Mouse (Mus musculus) left cerebral cortex, postnatal 25 days (tissue): ENCODE data around the gene Phyhipl. TPM values are rescaled to one million over a fixed set of nuclear protein-coding genes. Genes with fewer than 3 reads are reported as not detected.

ENCODE experiments used
- DNase-seq, 2 experiments: peaks; one replicate each; pipeline ENCODE4 v3.0.0; 2022; ENCODE audit warnings: low spot score in 2 of 2, mixed read lengths in 1 of 2
- intact Hi-C: fragments of 180-260 bp; cut with DNase I; formaldehyde crosslinking; loops from one replicate; pipeline ENCODE4 v1.15.1; 2025
- total RNA-seq, 2 experiments: library from RNA; stranded (reverse); gene quantifications; 2 replicates each; pipeline ENCODE4 v1.2.3; 2021

Phyhipl gene
- total RNA-seq, 2 experiments from 2014 or later: 223 to 224 TPM

GRCm38 (mm10) chr10:70540456-70541195 is 115.1 kb downstream of the Phyhipl start:
- peak in 1 of 2 experiments; percentile 31 for DNase-seq
- intact Hi-C loops: no loop called here

DNA sequence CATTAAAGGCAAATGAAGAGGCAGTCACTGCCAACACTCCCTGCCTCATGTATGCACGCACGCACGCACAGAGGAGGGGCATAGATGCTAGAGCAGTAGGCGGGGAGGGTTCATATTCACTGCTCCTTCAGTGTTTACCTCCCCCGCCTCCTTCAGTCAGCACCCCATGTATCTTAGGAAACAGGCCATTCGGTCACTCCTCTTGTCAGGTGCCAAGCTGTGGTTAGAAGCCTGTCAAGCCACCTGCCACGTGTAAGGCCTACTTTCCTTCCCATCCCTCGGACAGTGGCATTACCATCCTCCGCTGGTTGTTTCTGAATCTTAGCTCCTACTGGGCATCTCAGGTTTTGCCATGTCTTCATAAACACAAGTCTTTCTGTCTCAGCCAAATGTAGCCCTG is 116.5 kb downstream of the Phyhipl start:
- DNase-seq: no peak
- intact Hi-C loops: no loop called here

GRCm38 (mm10) chr10:70537694-70538093 is 118.1 kb downstream of the Phyhipl start:
- intact Hi-C loops: no loop called here
- DNase-seq: no peak

- intact Hi-C loops: no loop called here
- DNase-seq: no peak
These were observed 120.4 kb downstream of the Phyhipl start for GRCm38 (mm10) chr10:70535401-70535800.

DNA sequence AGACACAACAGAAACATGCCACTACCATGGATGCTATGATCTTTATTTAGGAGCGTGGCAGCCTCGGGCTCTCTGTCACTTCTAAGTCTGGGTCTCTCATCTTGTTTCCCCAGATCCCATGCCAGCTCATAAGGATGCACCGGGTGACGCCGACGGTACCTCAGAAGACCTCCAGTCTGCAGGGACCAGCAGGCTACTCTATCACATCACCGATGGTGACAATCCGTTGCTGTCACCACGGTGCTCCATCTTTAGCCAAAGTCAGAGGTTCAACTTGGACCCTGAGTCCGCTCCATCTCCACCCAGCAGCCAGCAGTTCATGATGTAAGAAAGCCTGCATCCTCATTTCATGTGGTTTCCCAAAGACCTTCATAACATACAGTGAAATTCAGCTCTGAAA is 121.2 kb downstream of the Phyhipl start:
- DNase-seq: no peak
- intact Hi-C loops: no loop called here

- no peak for DNase-seq
- intact Hi-C loops: loop anchor here (2.0 kb wide), 1 partner anchor 165 kb away; no protein-coding TSS in a partner anchor
These were observed 121.8 kb downstream of the Phyhipl start for GRCm38 (mm10) chr10:70533986-70534385.

DNA sequence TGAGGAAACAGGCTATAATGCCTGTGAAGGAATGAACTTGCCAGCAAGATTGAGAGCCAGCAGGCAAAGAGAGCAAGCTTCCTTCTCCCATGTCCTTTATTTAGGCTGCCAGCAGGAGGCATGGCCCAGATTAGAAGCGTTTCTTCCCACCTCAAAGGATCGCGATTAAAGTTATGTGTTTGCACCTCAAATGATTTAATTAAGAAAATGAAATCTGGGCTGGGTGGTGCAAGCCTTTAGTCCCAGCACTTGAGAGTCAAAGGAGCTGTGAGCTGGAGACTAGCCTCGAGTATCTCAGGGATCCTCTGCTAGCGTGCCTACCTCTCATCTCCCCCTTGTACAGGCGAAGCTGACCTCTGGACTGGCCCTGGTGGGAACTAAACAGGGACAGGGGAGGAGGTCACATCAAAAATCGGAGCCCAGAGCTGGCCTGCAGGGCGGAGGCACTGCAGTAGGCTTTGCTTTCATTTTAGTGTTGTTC is 122.4 kb downstream of the Phyhipl start:
- peak in 1 of 2 experiments; percentile 75 for DNase-seq
- intact Hi-C loops: loop anchor here (2.0 kb wide), 1 partner anchor 165 kb away; no protein-coding TSS in a partner anchor

DNA sequence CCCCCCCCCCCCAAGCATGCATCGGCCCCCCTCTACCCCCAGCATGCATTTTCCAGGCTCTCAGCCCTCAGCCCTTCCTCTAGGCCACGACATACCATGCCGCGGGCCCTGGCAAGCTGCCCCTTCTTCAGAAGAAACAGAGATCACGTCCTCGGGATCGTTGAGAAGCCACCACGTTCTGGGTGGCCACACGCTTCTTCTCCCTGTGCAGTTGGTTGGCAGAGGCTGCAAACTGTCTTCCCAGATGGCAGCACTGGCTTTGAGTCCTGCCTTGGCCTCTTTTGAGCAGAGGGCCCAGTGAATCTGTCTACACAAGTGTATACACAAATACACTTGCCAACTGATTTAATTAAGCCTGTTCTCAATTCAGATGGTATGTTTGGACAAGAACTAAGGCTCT is 123.5 kb downstream of the Phyhipl start:
- peak in 1 of 2 experiments; percentile 66 for DNase-seq
- intact Hi-C loops: loop anchor here (2.0 kb wide), 1 partner anchor 163 kb away; no protein-coding TSS in a partner anchor

DNA sequence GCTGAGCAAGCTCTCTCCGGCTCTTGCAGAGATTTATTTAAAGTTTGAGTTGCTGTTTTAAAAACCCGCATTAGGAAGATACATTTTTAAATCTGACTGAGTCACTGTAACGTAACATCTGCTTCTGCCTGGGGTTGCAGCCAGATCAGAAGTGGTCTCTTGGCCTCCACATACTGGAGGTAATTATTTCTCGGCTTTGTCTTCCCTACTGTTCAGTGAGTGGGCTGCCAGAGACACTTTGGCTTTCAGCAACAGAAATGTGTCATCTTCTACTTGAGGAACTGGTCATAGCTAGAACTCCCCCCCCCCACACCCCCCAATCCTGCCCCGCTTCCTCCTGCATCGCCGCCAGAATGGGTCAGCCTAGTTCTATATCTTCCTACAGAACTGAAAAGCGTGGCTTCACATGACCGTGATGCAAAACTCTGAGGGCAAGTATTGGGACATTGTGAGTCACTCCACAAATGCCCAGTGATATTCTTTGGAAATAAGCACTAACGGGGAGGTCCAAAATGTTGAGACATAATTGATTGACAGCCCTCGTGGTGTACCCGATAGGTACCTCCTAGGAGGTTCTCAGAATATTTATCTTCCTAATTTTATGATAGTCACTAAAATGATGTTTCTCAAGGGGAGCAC is 125.5 kb downstream of the Phyhipl start:
- intact Hi-C loops: loop anchor here (2.0 kb wide), 1 partner anchor 74 kb away; no protein-coding TSS in a partner anchor
- DNase-seq: peak; percentile 43 to 91

DNA sequence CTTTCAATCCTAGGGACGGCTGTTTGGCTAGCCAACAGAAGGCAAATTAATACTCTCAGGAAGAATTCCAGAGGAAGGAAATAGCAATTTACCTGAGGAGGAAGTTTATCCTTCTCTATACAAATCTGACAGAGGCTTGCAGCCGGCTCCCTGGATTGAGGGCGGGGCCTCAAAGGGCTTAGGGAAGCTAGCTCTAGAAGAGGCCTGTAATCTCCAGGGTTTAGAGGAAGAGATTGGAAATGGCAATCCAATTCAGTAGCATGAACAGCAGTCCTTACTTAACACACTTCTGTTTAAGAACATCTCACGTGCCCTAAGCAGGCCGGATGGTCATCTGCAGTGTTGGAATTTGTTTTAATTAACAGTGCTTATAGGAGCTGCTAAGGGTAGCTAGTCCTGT is 134.4 kb downstream of the Phyhipl start:
- no peak for DNase-seq
- intact Hi-C loops: loop anchor here (5.0 kb wide), 1 partner anchor 79 kb away; the partner anchor contains the start of gene Fam13c

DNA sequence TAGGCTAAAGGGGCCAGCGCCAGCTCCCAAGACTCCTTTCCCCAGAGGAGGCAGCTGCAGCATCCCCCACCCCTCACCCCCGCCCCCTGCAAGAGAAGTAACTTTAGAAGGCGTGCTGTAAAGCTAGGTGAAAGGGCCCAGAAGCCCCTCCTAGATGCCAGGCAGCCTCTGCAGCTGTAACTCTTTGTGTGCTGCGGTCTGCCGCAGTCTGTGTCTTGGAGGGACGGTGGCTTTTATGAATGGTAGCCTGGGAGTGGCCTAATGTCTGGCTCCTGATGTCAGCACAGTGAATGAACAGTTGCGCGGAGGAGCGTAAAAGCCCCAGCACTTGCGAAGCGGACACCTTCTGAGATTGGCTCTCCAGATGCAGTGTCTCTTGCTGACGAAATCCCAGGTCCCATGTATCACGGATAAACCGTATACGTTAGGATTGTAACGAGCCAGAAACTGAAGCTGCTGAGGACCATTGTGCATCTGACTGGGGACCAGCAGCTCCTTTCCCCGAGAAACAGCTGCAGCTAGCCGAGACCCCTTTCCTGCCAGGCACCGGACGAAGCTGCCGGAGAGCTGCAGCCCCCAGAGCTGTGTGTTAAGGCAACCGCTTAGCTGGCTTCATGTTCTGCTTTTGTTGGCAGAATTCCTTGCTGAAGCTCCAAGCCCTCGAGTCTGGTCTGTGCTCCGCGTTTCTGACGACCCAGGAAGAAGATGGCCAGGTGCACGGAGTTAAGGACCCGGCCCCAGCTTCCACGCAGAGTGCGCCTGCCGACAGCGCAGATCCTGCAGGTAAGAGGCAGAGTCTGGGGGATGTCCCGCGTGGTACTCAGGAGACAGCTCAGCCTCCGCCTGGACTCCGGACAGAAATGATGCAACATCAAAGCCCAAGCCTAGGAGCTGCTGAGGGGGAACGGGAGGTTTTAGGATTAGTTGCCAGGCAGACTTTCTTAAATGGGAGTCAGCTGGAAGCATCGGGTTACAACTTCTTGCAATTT is 135.3 kb downstream of the Phyhipl start:
- peak; percentile 48 to 77 for DNase-seq
- intact Hi-C loops: loop anchor here (5.0 kb wide), 1 partner anchor 78 kb away; the partner anchor contains the start of gene Fam13c

GRCm38 (mm10) chr10:70519640-70520099 is 136.1 kb downstream of the Phyhipl start:
- peak in 1 of 2 experiments; percentile 74 for DNase-seq
- intact Hi-C loops: loop anchor here (5.0 kb wide), 1 partner anchor 77 kb away; the partner anchor contains the start of gene Fam13c

DNA sequence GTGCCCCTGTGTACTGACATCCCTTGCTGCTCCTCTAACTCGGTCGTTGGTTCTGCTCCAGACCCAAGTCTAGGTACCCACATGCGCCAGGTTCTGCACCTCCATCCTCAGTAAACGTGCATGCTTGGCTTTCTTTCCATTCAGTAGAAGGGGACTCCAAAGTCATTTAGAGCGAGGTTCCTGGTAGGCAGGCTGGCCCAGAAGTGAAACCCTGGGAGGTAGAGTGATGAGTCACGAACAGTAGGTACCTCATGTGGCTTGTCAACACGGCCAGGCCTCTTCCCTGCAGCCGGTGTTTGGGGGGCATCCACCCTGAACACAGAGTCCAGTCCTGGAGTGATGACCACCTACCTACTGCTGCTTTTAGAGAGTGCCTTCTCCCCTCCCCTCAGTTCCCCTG is 139.1 kb downstream of the Phyhipl start:
- intact Hi-C loops: no loop called here
- no peak for DNase-seq

DNA sequence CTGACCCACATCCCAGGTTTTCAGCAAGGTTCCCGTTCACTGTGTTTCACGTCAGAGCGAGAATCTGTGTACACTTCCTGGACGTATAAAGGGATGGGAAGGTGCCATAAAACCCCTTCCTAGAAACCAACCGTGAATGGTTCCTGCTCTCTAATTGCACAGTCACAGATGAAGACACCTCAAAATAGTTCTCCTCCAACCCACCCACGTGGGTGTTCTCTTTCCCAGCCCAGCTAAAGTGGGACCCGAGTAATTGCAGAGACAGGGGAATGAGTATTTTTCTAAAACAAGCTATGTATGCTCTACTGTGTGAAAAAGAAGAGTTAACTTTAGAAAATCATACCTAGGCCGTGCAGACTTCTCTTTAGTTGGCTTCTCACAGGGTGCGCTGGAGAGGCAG is 140.9 kb downstream of the Phyhipl start:
- peak in 1 of 2 experiments; percentile 86 for DNase-seq
- intact Hi-C loops: no loop called here

- DNase-seq: no peak
- intact Hi-C loops: no loop called here
These were observed 147.9 kb downstream of the Phyhipl start for GRCm38 (mm10) chr10:70507880-70508279.
